Mouse (Mus musculus): ENCODE measurements around the gene Lama5.
A peak's percentile ranks its signal among the peaks of the same experiment; 100 is the strongest.
"Not testable (repeated sequence)": the region's sequence is repeated elsewhere in the genome, so short reads cannot be mapped to it uniquely, and the experiment has no call there.

Gene Lama5

GRCm38 (mm10) chr2:180225762-180226378, at the start of gene Lama5:
Gene Lama5, minus strand, starts transcription at chr2:180225859.
- no peak for DNase-seq (ENCODE audit: low spot score in 2 of 2)

- DNase-seq (ENCODE audit: low spot score in 2 of 2), result no peak
These were observed 48.9 kb upstream of the Lama5 start for GRCm38 (mm10) chr2:180274523-180274922.

- DNase-seq (ENCODE audit: low spot score in 2 of 2), result peak; percentile 94 to 96
These were observed 48.0 kb upstream of the Lama5 start, which contains the start of gene Cables2 for GRCm38 (mm10) chr2:180273394-180274244. Gene Cables2, minus strand, starts transcription at chr2:180273496.

- DNase-seq (ENCODE audit: low spot score in 2 of 2), result peak in 1 of 2 experiments; percentile 37
These were observed 47.2 kb upstream of the Lama5 start for GRCm38 (mm10) chr2:180272884-180273321.

- DNase-seq (ENCODE audit: low spot score in 2 of 2), result no peak
These were observed 46.2 kb upstream of the Lama5 start for GRCm38 (mm10) chr2:180271804-180272395.

- DNase-seq (ENCODE audit: low spot score in 2 of 2), result peak; percentile 75 to 80
These were observed 45.0 kb upstream of the Lama5 start for GRCm38 (mm10) chr2:180270537-180271255.

- DNase-seq (ENCODE audit: low spot score in 2 of 2), result no peak
These were observed 43.7 kb upstream of the Lama5 start for GRCm38 (mm10) chr2:180269329-180269728.

- no peak for DNase-seq (ENCODE audit: low spot score in 2 of 2)
These were observed 42.3 kb upstream of the Lama5 start for GRCm38 (mm10) chr2:180267955-180268354.

GRCm38 (mm10) chr2:180262891-180263290, 37.2 kb upstream of the Lama5 start:
- no peak for DNase-seq (ENCODE audit: low spot score in 2 of 2)

- no peak for DNase-seq (ENCODE audit: low spot score in 2 of 2)
These were observed 36.8 kb upstream of the Lama5 start for GRCm38 (mm10) chr2:180262441-180262840.

GRCm38 (mm10) chr2:180261901-180262300, 36.2 kb upstream of the Lama5 start:
- no peak for DNase-seq (ENCODE audit: low spot score in 2 of 2)

GRCm38 (mm10) chr2:180260610-180261480, 35.2 kb upstream of the Lama5 start:
- no peak for DNase-seq (ENCODE audit: low spot score in 2 of 2)

- DNase-seq (ENCODE audit: low spot score in 2 of 2), result not testable (repeated sequence)
These were observed 34.4 kb upstream of the Lama5 start for GRCm38 (mm10) chr2:180259826-180260609.

- DNase-seq (ENCODE audit: low spot score in 2 of 2), result not testable (repeated sequence)
These were observed 33.4 kb upstream of the Lama5 start for GRCm38 (mm10) chr2:180258951-180259484.

- DNase-seq (ENCODE audit: low spot score in 2 of 2), result no peak
These were observed 32.6 kb upstream of the Lama5 start for GRCm38 (mm10) chr2:180257963-180258865.

GRCm38 (mm10) chr2:180257001-180257521, 31.4 kb upstream of the Lama5 start, which contains the start of gene Rps21:
Gene Rps21, plus strand, starts transcription at chr2:180257377.
- peak; percentile 97 to 98 for DNase-seq (ENCODE audit: low spot score in 2 of 2)

- DNase-seq (ENCODE audit: low spot score in 2 of 2), result no peak
These were observed 30.8 kb upstream of the Lama5 start for GRCm38 (mm10) chr2:180256296-180257000.

- no peak for DNase-seq (ENCODE audit: low spot score in 2 of 2)
These were observed 30.0 kb upstream of the Lama5 start for GRCm38 (mm10) chr2:180255701-180256100.
